Mouse (Mus musculus) liver, embryonic 12.5 days (tissue): ENCODE data around the gene Rpe. TPM values are rescaled to one million over a fixed set of nuclear protein-coding genes. Genes with fewer than 3 reads are reported as not detected.

ENCODE experiments used
- ATAC-seq: fragments of 200-750 bp; cut with Nextera tagmentation; 2 replicates; pipeline ENCODE4 v1.8.0; 2017; ENCODE audit warnings: moderate number of reproducible peaks, mild to moderate bottlenecking, moderate library complexity
- H3K27ac ChIP-seq: fragments of 300-500 bp; sonication (generic); 2 replicates; pipeline ENCODE4 v1.5.1; 2016; ENCODE audit warnings: mild to moderate bottlenecking
- H3K27me3 ChIP-seq: fragments of 300-500 bp; sonication (generic); replicated peaks from 2 replicates; pipeline ENCODE4 v1.6.1; 2016; ENCODE audit warnings: mild to moderate bottlenecking, moderate library complexity
- H3K36me3 ChIP-seq: fragments of 300-500 bp; sonication (generic); 2 replicates; pipeline ENCODE4 v1.6.1; 2016; ENCODE audit warnings: mild to moderate bottlenecking, moderate library complexity
- H3K4me1 ChIP-seq: fragments of 300-500 bp; sonication (generic); 2 replicates; pipeline ENCODE4 v1.6.1; 2016
- H3K4me2 ChIP-seq: fragments of 300-500 bp; sonication (generic); 2 replicates; pipeline ENCODE4 v1.6.1; 2016; ENCODE audit warnings: mild to moderate bottlenecking, moderate library complexity
- H3K4me3 ChIP-seq: fragments of 300-500 bp; sonication (generic); 2 replicates; pipeline ENCODE4 v1.5.1; 2016; ENCODE audit warnings: mild to moderate bottlenecking, moderate library complexity
- H3K9ac ChIP-seq: fragments of 300-500 bp; sonication (generic); 2 replicates; pipeline ENCODE4 v1.6.1; 2016; ENCODE audit warnings: mild to moderate bottlenecking, moderate library complexity
- H3K9me3 ChIP-seq: fragments of 300-500 bp; sonication (generic); replicated peaks from 2 replicates; pipeline ENCODE4 v1.6.1; 2016; ENCODE audit warnings: mild to moderate bottlenecking, moderate library complexity
- WGBS: fragments of 180-500 bp; shearing (Covaris S2); methylation state at CpG from one replicate; pipeline ENCODE4 v1.1.7; 2016; ENCODE audit not compliant: insufficient replicate concordance; 5-methylcytosine and 5-hydroxymethylcytosine counted together
- polyA plus RNA-seq: library from polyadenylated mRNA; unstranded; fragments of >200 nt; fragmentation: Nextera tagmentation; extraction: Ambion mirVana; gene quantifications from 2 replicates; pipeline ENCODE4 v1.2.1, GENCODE M21; 2016

The Rpe gene
- polyA plus RNA-seq = 38.0 and 39.3 TPM in 2 replicates

DNA sequence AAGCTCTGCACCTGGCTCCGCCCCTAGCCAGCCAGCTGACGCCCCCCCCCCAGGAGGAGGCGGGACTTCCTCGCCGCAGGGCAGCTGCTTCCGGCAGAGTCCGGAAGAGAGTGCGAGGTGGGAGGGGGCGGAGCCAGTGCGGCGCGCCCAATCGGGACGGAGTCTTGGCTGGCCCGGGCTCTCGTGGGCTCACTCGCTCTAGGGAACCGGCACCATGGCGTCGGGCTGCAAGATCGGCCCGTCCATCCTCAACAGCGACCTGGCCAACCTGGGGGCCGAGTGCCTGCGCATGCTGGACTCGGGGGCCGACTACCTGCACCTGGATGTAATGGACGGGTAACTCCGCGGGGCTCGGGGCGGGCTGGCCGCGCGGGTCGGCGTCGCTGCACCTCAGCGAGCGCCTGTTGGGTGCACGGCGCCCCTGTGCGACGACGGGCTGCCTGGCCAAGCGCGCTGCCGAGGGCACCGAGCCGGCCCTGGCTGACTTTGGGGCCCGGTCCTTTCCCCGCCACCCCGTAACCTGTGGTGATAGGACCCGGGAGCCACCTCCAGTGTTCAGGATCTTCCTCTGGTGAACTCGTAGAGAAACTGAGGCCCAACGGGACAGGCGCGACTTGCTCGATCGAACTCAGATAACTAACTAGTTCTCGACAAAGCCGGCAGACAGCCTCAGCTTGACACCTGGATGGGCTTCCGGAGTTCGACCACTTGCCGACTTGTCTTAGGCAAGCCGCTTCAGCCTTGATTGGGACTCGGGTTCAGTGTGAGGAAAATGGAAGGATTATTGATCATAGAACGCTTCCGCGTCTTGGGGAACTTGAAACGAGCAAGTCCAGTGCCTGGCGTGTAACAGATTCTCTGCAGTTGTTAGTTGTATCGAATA is at the start of gene Rpe:
Gene Rpe (plus strand): TSS at position 139 of the 883 bp plus-strand sequence.
- peak; percentile 99 for ATAC-seq
- Histone ChIP-seq H3K36me3 (peaks cover 19% of the 10 kb centered on the region; the same call in 1 of the 2 replicates), H3K4me3 (peak within 1 kb of the TSS; percentile 90), H3K4me2 (peak within 1 kb of the TSS; percentile 75), H3K27ac (peak within 1 kb of the TSS; percentile 79), H3K9me3 (no peaks in the 10 kb centered on the region), H3K27me3 (no peaks in the 10 kb centered on the region), H3K9ac (peak within 1 kb of the TSS; percentile 83), H3K4me1 (peaks cover 36% of the 10 kb centered on the region)
- 1% methylated on average over 73 of the region's 73 CpGs for WGBS

- Histone ChIP-seq H3K27me3 (no peaks in the 10 kb centered on the region), H3K4me2 (no peak overlapping the region), H3K4me3 (no peak overlapping the region), H3K9ac (no peak overlapping the region), H3K27ac (no peak overlapping the region), H3K36me3 (no peaks in the 10 kb centered on the region), H3K4me1 (no peaks in the 10 kb centered on the region), H3K9me3 (no peaks in the 10 kb centered on the region)
- ATAC-seq = no peak
- 64% methylated on average over 4 of the region's 4 CpGs for WGBS
Measured at GRCm38 (mm10) chr1:66655119-66655746, 45.4 kb upstream of the Rpe start.

DNA sequence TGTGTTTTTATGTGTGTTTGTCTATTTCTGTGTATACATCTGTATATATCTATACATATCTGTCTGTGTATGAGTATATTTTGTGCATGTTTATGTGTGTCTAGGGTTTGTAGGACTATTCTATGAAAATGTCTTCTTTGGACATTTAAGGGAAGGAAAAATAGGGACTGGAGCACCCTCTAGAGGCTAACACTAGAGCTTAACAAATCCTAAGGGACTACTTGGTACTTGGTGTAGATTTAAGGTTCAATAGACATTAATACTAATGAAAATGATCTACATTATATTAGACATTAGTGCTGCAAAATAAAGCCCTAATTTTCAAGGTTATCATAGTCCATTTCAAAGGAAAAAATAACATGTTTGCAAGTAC is 44.9 kb upstream of the Rpe start:
- Histone ChIP-seq H3K4me1 (no peaks in the 10 kb centered on the region), H3K9ac (no peak overlapping the region), H3K27ac (no peak overlapping the region), H3K4me3 (no peak overlapping the region), H3K4me2 (no peak overlapping the region), H3K36me3 (no peaks in the 10 kb centered on the region), H3K27me3 (no peaks in the 10 kb centered on the region), H3K9me3 (no peaks in the 10 kb centered on the region)
- ATAC-seq = no peak

- Histone ChIP-seq H3K27ac (no peak overlapping the region), H3K9me3 (no peaks in the 10 kb centered on the region), H3K27me3 (no peaks in the 10 kb centered on the region), H3K4me2 (no peak overlapping the region), H3K4me1 (no peaks in the 10 kb centered on the region), H3K36me3 (no peaks in the 10 kb centered on the region), H3K4me3 (no peak overlapping the region), H3K9ac (no peak overlapping the region)
- no peak for ATAC-seq
- 65% methylated on average over 7 of the region's 7 CpGs for WGBS
Measured at GRCm38 (mm10) chr1:66671475-66671874, 29.2 kb upstream of the Rpe start.

GRCm38 (mm10) chr1:66672812-66673211 is 27.8 kb upstream of the Rpe start:
- H3K36me3 ChIP-seq = no peaks in the 10 kb centered on the region
- no peak overlapping the region for H3K27ac ChIP-seq
- H3K4me2 ChIP-seq = no peak overlapping the region
- 66% methylated on average over 7 of the region's 7 CpGs for WGBS
- H3K4me1 ChIP-seq = no peaks in the 10 kb centered on the region
- no peaks in the 10 kb centered on the region for H3K9me3 ChIP-seq
- H3K9ac ChIP-seq = no peak overlapping the region
- no peaks in the 10 kb centered on the region for H3K27me3 ChIP-seq
- no peak for ATAC-seq
- no peak overlapping the region for H3K4me3 ChIP-seq

- H3K4me3 ChIP-seq = no peak overlapping the region
- no peak overlapping the region for H3K9ac ChIP-seq
- WGBS = 72% methylated on average over 14 of the region's 14 CpGs
- no peaks in the 10 kb centered on the region for H3K27me3 ChIP-seq
- ATAC-seq = no peak
- no peak overlapping the region for H3K4me2 ChIP-seq
- no peaks in the 10 kb centered on the region for H3K9me3 ChIP-seq
- no peaks in the 10 kb centered on the region for H3K36me3 ChIP-seq
- H3K27ac ChIP-seq = no peak overlapping the region
- H3K4me1 ChIP-seq = no peaks in the 10 kb centered on the region
Measured at GRCm38 (mm10) chr1:66677928-66678327, 22.7 kb upstream of the Rpe start.

- 35% methylated on average over 2 of the region's 2 CpGs for WGBS
- H3K27me3 ChIP-seq = no peaks in the 10 kb centered on the region
- no peak overlapping the region for H3K4me2 ChIP-seq
- ATAC-seq = no peak
- H3K9ac ChIP-seq = no peak overlapping the region
- no peak overlapping the region for H3K27ac ChIP-seq
- no peak overlapping the region for H3K4me3 ChIP-seq
- no peaks in the 10 kb centered on the region for H3K36me3 ChIP-seq
- no peaks in the 10 kb centered on the region for H3K4me1 ChIP-seq
- no peaks in the 10 kb centered on the region for H3K9me3 ChIP-seq
Measured at GRCm38 (mm10) chr1:66678662-66679061, 22.0 kb upstream of the Rpe start.

DNA sequence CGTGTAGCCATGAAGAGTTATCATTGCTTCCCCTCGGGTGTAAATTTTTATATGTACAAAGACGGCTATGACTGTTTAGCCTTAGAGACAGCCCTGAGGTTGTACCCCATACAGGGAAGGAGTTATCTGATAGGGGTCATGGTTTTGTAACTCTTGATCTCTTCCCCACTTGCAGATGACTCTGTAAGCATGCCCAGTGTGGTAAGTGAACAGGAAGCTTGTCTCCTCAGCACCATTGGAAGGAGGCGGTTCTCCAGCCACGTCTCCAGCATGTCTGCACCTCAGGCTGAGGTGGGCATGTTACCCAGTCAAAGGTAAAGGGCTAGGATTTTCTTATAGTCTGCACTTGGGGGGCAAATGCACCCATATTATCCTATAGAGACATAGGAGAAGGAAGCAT is 17.7 kb upstream of the Rpe start:
- H3K27ac ChIP-seq = no peak overlapping the region
- no peaks in the 10 kb centered on the region for H3K4me1 ChIP-seq
- 65% methylated on average over 5 of the region's 5 CpGs for WGBS
- no peak for ATAC-seq
- H3K9ac ChIP-seq = no peak overlapping the region
- no peak overlapping the region for H3K4me2 ChIP-seq
- no peaks in the 10 kb centered on the region for H3K36me3 ChIP-seq
- H3K9me3 ChIP-seq = no peaks in the 10 kb centered on the region
- H3K27me3 ChIP-seq = no peaks in the 10 kb centered on the region
- no peak overlapping the region for H3K4me3 ChIP-seq

DNA sequence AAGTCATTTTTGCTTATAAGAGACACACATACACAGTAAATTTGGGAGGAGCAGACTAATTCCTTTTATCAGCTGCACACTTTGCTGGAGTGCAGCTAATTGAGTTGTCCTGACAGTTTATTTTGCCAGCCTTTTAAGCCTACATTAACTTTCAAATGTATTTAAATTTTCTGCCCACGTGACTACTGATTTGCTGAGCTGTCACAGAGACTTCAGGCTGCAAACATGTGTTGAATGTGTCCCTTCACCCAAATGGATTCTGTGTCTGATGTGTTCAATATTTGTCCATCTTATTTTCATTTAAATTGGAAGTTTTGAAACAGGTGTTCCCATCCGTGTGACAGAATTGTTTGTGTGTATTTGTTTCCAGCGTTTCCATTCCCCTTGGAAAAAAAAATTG is 8.9 kb upstream of the Rpe start:
- no peak for ATAC-seq
- H3K4me1 ChIP-seq = no peaks in the 10 kb centered on the region
- H3K4me3 ChIP-seq = no peak overlapping the region
- H3K27me3 ChIP-seq = no peaks in the 10 kb centered on the region
- 59% methylated on average over 3 of the region's 3 CpGs for WGBS
- H3K9ac ChIP-seq = no peak overlapping the region
- H3K4me2 ChIP-seq = no peak overlapping the region
- no peaks in the 10 kb centered on the region for H3K9me3 ChIP-seq
- no peak overlapping the region for H3K27ac ChIP-seq
- H3K36me3 ChIP-seq = no peaks in the 10 kb centered on the region

GRCm38 (mm10) chr1:66692308-66692707 is 8.3 kb upstream of the Rpe start:
- Histone ChIP-seq H3K9ac (no peak overlapping the region), H3K4me2 (no peak overlapping the region), H3K27ac (no peak overlapping the region), H3K27me3 (no peaks in the 10 kb centered on the region), H3K9me3 (no peaks in the 10 kb centered on the region), H3K4me1 (no peaks in the 10 kb centered on the region), H3K4me3 (no peak overlapping the region), H3K36me3 (no peaks in the 10 kb centered on the region)
- WGBS = 61% methylated on average over 1 of the region's 1 CpGs
- no peak for ATAC-seq

DNA sequence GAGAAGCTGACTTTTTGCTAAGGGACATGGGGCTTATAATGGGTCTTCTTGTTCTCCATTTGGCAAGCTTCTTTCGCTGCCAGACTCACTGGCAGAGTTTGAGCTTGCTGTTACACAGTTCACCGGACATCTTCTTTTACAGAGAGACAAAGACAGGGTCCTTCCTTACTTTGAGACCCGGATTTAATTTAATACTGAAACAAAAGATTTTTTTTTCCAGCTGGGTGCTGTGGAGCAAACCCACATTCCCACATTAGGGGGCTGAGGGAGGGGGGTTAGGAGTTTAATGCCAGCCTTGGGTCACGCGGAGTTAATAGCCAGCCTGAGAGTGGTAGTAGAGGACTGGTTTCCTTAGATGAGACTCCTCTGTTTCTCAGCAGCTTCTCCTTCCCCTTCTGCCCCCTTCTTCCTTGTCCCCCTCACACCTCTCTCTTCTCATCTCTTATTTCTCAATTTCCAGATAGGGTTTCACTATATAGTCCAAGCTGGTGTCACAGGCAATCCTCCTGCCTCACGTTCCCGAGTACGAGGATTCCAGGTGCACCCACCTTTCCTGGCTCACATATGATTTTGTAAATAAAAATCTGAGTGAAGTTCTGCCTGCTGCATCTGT is 7.7 kb upstream of the Rpe start:
- H3K9me3 ChIP-seq = no peaks in the 10 kb centered on the region
- 73% methylated on average over 8 of the region's 8 CpGs for WGBS
- no peaks in the 10 kb centered on the region for H3K4me1 ChIP-seq

GRCm38 (mm10) chr1:66694266-66694665 is 6.4 kb upstream of the Rpe start:
- ATAC-seq = no peak
- WGBS = 21% methylated on average over 5 of the region's 5 CpGs

More for the DNA sequence above, 7.7 kb upstream of the Rpe start:
- no peak for ATAC-seq
- Histone ChIP-seq H3K27ac (no peak overlapping the region), H3K36me3 (no peaks in the 10 kb centered on the region), H3K9ac (no peak overlapping the region), H3K4me2 (no peak overlapping the region), H3K4me3 (no peak overlapping the region), H3K27me3 (no peaks in the 10 kb centered on the region)

More at GRCm38 (mm10) chr1:66694266-66694665, 6.4 kb upstream of the Rpe start:
- no peaks in the 10 kb centered on the region for H3K9me3 ChIP-seq
- no peak overlapping the region for H3K27ac ChIP-seq
- no peak overlapping the region for H3K4me3 ChIP-seq
- no peak overlapping the region for H3K4me2 ChIP-seq
- no peaks in the 10 kb centered on the region for H3K4me1 ChIP-seq
- H3K36me3 ChIP-seq = no peaks in the 10 kb centered on the region
- no peaks in the 10 kb centered on the region for H3K27me3 ChIP-seq
- no peak overlapping the region for H3K9ac ChIP-seq
